Mouse (Mus musculus) layer of hippocampus, postnatal 36 days (tissue): Measurements from ENCODE around the gene Rnf216. TPM values are rescaled to one million over a fixed set of nuclear protein-coding genes. Genes with fewer than 3 reads are reported as not detected.

Source experiments
- DNase-seq, 2 experiments: peaks; one replicate each; pipeline ENCODE4 v3.0.0; 2022
- microRNA-seq, 2 experiments: library from miRNA; unstranded; fragments of <30 nt; microRNA quantifications; one replicate each; pipeline ENCODE4 v1.2.0; 2021
- total RNA-seq, 2 experiments: library from RNA; stranded (reverse); gene quantifications; 2 replicates each; pipeline ENCODE4 v1.2.3; 2021

Gene Rnf216
- total RNA-seq, 2 experiments from 2014 or later, result 49.3 to 51.1 TPM

GRCm38 (mm10) chr5:142959576-142960556 is 152.9 kb downstream of the Rnf216 start, which contains the start of gene Fscn1:
Gene Fscn1, plus strand, starts transcription at chr5:142960343.
- DNase-seq, result peak; percentile 91 to 93

GRCm38 (mm10) chr5:142959156-142959555 is 153.6 kb downstream of the Rnf216 start:
- no peak for DNase-seq

GRCm38 (mm10) chr5:142958464-142958863 is 154.3 kb downstream of the Rnf216 start:
- no peak for DNase-seq

GRCm38 (mm10) chr5:142956956-142957703 is 155.7 kb downstream of the Rnf216 start:
- no peak for DNase-seq

GRCm38 (mm10) chr5:142953641-142954040 is 159.2 kb downstream of the Rnf216 start:
- DNase-seq, result no peak

GRCm38 (mm10) chr5:142950405-142950804 is 162.4 kb downstream of the Rnf216 start:
- DNase-seq, result no peak

- no peak for DNase-seq
Observed at GRCm38 (mm10) chr5:142949580-142949979, 163.2 kb downstream of the Rnf216 start.

- no peak for DNase-seq
Observed at GRCm38 (mm10) chr5:142947460-142947859, 165.3 kb downstream of the Rnf216 start.

GRCm38 (mm10) chr5:142944979-142945682 is 167.7 kb downstream of the Rnf216 start:
- DNase-seq, result no peak

Small RNA genes within 50 kb of the gene (microRNA-seq; reads per million reads assigned to microRNA genes)
- 0 reads per million in 2 experiments for gene Gm44405

Other genes with a start within 250 kb of the Rnf216 start
- gene Fbxl18, start 217.6 kb downstream of the Rnf216 start, total RNA-seq, result 10 to 100 TPM; 37.1 to 41.6 TPM
- gene Actb, start 206.2 kb downstream of the Rnf216 start, total RNA-seq, result 1,000 to 10,000 TPM; 3,215 to 3,370 TPM
- gene Fscn1, start 152.7 kb downstream of the Rnf216 start, total RNA-seq, result 100 to 1,000 TPM; 185 to 194 TPM
- gene Olfr718-ps1, start 34.6 kb upstream of the Rnf216 start, total RNA-seq, result under 1 TPM in 1 of 2 experiments, not detected in 1; 0.20 TPM
- 10 to 100 TPM; 13.5 to 16.5 TPM for gene Rbak, start 67.8 kb upstream of the Rnf216 start, total RNA-seq
- gene Spdye4b, start 68.0 kb upstream of the Rnf216 start, total RNA-seq, result not detected
- not detected for gene Spdye4a, start 113.9 kb upstream of the Rnf216 start, total RNA-seq
- 10 to 100 TPM; 33.0 to 35.7 TPM for gene Zfp12, start 122.2 kb upstream of the Rnf216 start, total RNA-seq
- 10 to 100 TPM; 21.4 to 22.3 TPM for gene Zfp316, start 157.0 kb upstream of the Rnf216 start, total RNA-seq
- gene Zfp853, start 180.6 kb upstream of the Rnf216 start, total RNA-seq, result 1 to 10 TPM; 4.7 to 4.8 TPM
- 10 to 100 TPM; 25.1 to 26.1 TPM for gene E130309D02Rik, start 202.4 kb upstream of the Rnf216 start, total RNA-seq
- gene Zdhhc4, start 216.3 kb upstream of the Rnf216 start, total RNA-seq, result 10 to 100 TPM; 49.0 to 49.2 TPM
- 1 to 10 TPM; 1.6 to 1.8 TPM for gene Grid2ip, start 244.3 kb upstream of the Rnf216 start, total RNA-seq